Mouse (Mus musculus) liver, embryonic 13.5 days (tissue): ENCODE data around the gene Fam104a. TPM values are rescaled to one million over a fixed set of nuclear protein-coding genes. Genes with fewer than 3 reads are reported as not detected.
A peak's percentile ranks its signal among the peaks of the same experiment; 100 is the strongest.

ENCODE experiments used
- ATAC-seq: fragments of 200-750 bp; cut with Nextera tagmentation; 2 replicates; pipeline ENCODE4 v1.8.0; 2017; ENCODE audit warnings: low read depth, mild to moderate bottlenecking, moderate number of reproducible peaks, moderate library complexity
- DNase-seq: peaks from one replicate; pipeline ENCODE4 v3.0.0; 2022
- H3K27ac ChIP-seq: fragments of 300-500 bp; sonication (generic); 2 replicates; pipeline ENCODE4 v1.5.1; 2015; ENCODE audit warnings: moderate library complexity, mild to moderate bottlenecking, inconsistent platforms
- H3K27me3 ChIP-seq: fragments of 300-500 bp; sonication (generic); 2 replicates; pipeline ENCODE4 v1.6.1; 2015; ENCODE audit warnings: mild to moderate bottlenecking, inconsistent platforms
- H3K36me3 ChIP-seq: fragments of 300-500 bp; sonication (generic); 2 replicates; pipeline ENCODE4 v1.6.1; 2015; ENCODE audit warnings: mild to moderate bottlenecking, inconsistent platforms
- H3K4me1 ChIP-seq: fragments of 300-500 bp; sonication (generic); replicated peaks from 2 replicates; pipeline ENCODE4 v1.6.1; 2015; ENCODE audit warnings: inconsistent platforms
- H3K4me2 ChIP-seq: fragments of 300-500 bp; sonication (generic); 2 replicates; pipeline ENCODE4 v1.6.1; 2015; ENCODE audit warnings: inconsistent platforms, mild to moderate bottlenecking, moderate library complexity
- H3K4me3 ChIP-seq: fragments of 300-500 bp; sonication (generic); replicated peaks from 2 replicates; pipeline ENCODE4 v1.5.1; 2015; ENCODE audit warnings: mild to moderate bottlenecking, inconsistent platforms
- H3K9ac ChIP-seq: fragments of 300-500 bp; sonication (generic); 2 replicates; pipeline ENCODE4 v1.6.1; 2015; ENCODE audit warnings: mild to moderate bottlenecking, inconsistent platforms
- H3K9me3 ChIP-seq: fragments of 300-500 bp; sonication (generic); replicated peaks from 2 replicates; pipeline ENCODE4 v1.6.1; 2016; ENCODE audit warnings: inconsistent platforms
- WGBS: fragments of 180-500 bp; shearing (Covaris S2); methylation state at CpG from one replicate; pipeline ENCODE4 v1.1.7; 2015; ENCODE audit not compliant: insufficient replicate concordance; 5-methylcytosine and 5-hydroxymethylcytosine counted together
- polyA plus RNA-seq: library from polyadenylated mRNA; unstranded; fragments of >200 nt; fragmentation: Nextera tagmentation; extraction: Ambion mirVana; gene quantifications from 2 replicates; pipeline ENCODE4 v1.2.1, GENCODE M21; 2015

The Fam104a gene
- polyA plus RNA-seq, 1 experiment from 2014 or later, result 46.3 TPM

DNA sequence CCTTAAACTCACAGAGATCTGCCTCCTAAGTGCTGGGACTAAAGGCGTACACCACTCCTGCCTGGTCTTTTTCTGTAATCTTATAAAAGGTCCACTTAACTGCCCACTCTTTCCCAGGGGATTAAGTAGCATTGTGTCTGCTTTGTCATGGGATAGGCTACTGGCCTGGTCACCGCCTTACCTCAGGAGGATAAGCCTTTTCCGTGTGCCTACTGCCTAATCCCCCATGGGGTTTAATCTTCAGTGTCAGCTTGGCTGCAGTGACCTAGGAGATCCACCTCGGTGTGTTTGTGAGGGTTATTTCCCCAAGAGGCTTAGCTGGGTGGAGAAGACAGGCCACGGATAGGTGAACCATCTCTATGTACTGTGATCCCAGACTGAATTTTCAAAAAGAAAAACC is 13.6 kb upstream of the Fam104a start:
- Histone ChIP-seq H3K4me2 (no peak overlapping the region), H3K27me3 (no peaks in the 10 kb centered on the region), H3K36me3 (peaks cover 40% of the 10 kb centered on the region), H3K4me3 (no peak overlapping the region), H3K4me1 (0 out of 2 replicates have a peak, but pooled peaks cover 4% of the 10 kb centered on the region), H3K9me3 (no peaks in the 10 kb centered on the region), H3K9ac (no peak overlapping the region), H3K27ac (no peak overlapping the region)
- peak; percentile 3; the same call in 1 of the 2 replicates for ATAC-seq
- whole genome bisulfite sequencing, result 72% methylated on average over 5 of the region's 5 CpGs
- DNase-seq, result no peak

DNA sequence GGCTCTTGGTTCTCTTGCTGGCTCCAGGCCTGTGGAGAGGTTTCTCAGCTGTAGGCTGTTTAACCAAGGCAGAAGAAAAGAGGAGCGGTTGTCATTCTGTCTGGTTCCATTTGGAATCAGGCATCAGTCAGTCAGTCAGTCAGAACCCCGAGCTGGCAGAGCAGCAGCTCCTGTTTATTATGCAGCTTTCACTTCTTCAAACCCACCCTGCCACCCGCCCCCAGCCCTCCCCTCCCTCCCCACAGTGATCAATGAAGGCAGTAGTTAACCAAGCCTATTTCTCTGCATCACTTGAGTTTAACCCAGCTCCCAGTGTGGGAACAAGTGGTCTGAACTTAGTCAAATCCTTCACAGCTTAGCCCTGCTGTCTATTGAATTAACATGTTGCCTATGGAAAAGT is 7.9 kb upstream of the Fam104a start:
- Histone ChIP-seq H3K9me3 (no peaks in the 10 kb centered on the region), H3K4me2 (no peak overlapping the region), H3K27ac (no peak overlapping the region), H3K9ac (no peak overlapping the region), H3K4me1 (peaks cover 27% of the 10 kb centered on the region), H3K27me3 (no peaks in the 10 kb centered on the region), H3K4me3 (no peak overlapping the region), H3K36me3 (peaks cover 85% of the 10 kb centered on the region)
- 66% methylated on average over 3 of the region's 3 CpGs for WGBS
- ATAC-seq, result no peak
- no peak for DNase-seq

DNA sequence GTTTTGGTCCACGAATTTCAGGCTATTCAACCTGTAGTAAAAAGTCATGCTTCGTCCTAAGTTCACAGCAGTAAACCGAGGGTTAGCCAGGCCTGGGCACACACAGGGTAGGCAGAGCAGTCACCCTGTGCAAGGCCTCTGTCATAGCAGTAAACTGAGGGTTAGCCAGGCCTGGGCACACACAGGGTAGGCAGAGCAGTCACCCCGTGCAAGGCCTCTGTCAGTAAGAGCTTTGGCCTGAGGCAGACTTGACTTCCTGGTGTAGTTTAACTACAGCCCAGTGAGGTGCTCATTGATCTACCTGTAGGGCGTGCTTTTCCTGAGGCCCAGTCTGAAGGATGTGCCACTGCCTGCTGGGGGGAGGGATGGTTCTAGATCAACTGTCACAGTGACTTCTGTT is 7.4 kb upstream of the Fam104a start:
- no peak overlapping the region for H3K4me2 ChIP-seq
- WGBS, result 77% methylated on average over 5 of the region's 5 CpGs
- no peak overlapping the region for H3K9ac ChIP-seq
- H3K27me3 ChIP-seq, result no peaks in the 10 kb centered on the region
- peaks cover 32% of the 10 kb centered on the region for H3K4me1 ChIP-seq
- DNase-seq (no peak), ATAC-seq (no peak)
- no peak overlapping the region for H3K4me3 ChIP-seq
- H3K36me3 ChIP-seq, result peaks cover 83% of the 10 kb centered on the region
- no peak overlapping the region for H3K27ac ChIP-seq
- H3K9me3 ChIP-seq, result no peaks in the 10 kb centered on the region

DNA sequence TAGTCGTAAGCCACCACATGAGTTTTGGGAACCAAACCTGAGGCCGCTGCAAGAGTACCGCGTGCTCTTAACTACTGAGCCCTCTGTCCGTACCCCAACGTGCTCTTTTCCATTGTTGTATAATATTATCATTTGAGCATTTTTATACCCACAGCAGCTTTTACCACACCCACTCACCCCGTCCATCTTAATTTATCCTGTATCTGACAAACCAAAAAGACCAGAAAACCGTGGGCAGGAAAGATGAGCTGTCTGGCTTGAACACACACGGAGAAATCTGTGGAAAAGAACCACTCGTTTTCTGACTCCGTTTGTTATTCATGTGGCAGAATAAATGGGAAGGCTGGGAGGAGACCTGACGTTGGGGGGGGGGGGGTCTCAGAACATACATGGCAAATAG is 6.6 kb upstream of the Fam104a start:
- 88% methylated on average over 12 of the region's 12 CpGs for WGBS
- Histone ChIP-seq H3K9me3 (no peaks in the 10 kb centered on the region), H3K4me2 (no peak overlapping the region), H3K4me3 (no peak overlapping the region), H3K27ac (no peak overlapping the region), H3K9ac (no peak overlapping the region), H3K36me3 (peaks cover 77% of the 10 kb centered on the region), H3K27me3 (no peaks in the 10 kb centered on the region), H3K4me1 (peaks cover 38% of the 10 kb centered on the region)
- no peak for DNase-seq
- ATAC-seq, result no peak

DNA sequence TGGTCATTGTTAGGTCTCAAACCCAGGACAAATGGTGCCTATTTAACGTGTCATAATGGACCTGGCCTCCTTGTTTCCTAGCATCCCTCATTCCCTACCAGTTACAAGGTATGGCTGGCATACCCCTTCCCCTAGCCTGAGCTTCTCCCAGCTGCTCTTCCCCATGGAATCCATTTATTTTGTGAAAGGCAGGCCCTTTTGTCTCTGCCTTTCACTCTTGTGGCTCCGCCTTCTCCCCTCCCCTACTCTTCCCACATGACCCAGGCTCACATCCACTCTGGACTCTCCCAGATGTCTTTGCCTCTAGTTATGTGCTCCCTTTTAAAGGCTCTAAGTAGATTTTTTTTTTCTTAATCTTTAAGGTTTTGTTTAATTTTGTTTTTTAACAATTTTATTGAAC is 3.1 kb upstream of the Fam104a start:
- WGBS, result 81% methylated on average over 2 of the region's 2 CpGs
- Histone ChIP-seq H3K4me2 (no peak overlapping the region), H3K27me3 (no peaks in the 10 kb centered on the region), H3K9me3 (no peaks in the 10 kb centered on the region), H3K4me1 (peaks cover 53% of the 10 kb centered on the region), H3K4me3 (no peak overlapping the region), H3K27ac (peak overlapping the region; percentile 9; the same call in 1 of the 2 replicates), H3K36me3 (peaks cover 43% of the 10 kb centered on the region), H3K9ac (no peak overlapping the region)
- DNase-seq (no peak), ATAC-seq (no peak)

DNA sequence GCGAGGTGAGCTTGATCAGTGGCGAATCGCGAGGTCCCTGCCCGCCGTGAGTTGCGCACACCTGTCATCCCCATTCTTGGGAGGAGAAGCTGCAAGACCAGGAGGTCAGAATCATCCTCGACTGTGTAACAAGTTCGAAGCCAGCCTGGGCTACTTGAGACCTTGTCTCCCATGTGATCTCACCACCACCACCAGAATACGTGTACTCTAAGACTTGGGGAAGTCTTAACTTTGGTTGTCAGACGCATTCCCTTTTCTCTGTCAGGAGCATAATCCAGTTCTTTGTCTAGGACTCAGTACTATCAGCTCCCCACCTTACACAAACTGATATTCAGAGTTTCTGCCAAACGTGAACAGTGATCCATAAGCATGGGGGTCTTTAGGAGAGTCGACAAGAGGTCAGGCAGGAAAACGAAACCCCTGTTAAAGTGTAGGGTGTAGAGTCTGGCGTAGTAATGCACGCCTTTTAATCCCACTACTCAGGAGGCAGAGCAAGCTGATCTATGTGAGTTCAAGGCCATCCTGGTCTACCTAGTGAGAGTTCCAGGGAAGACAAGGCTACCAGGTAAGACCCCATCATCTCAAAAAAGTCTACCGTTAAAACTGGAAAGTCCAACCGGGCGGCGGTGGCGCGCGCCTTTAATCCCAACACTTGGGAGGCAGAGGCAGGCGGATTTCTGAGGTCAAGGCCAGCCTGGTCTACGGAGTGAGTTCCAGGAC is 912 bp upstream of the Fam104a start:
- Histone ChIP-seq H3K9me3 (no peaks in the 10 kb centered on the region), H3K27me3 (no peaks in the 10 kb centered on the region), H3K36me3 (peaks cover 26% of the 10 kb centered on the region), H3K4me3 (peak overlapping the region; percentile 98), H3K4me2 (peak overlapping the region; percentile 89), H3K4me1 (peaks cover 61% of the 10 kb centered on the region), H3K9ac (peak overlapping the region; percentile 98), H3K27ac (peak overlapping the region; percentile 99)
- 33% methylated on average over 25 of the region's 25 CpGs for WGBS
- DNase-seq (no peak), ATAC-seq (no peak)

DNA sequence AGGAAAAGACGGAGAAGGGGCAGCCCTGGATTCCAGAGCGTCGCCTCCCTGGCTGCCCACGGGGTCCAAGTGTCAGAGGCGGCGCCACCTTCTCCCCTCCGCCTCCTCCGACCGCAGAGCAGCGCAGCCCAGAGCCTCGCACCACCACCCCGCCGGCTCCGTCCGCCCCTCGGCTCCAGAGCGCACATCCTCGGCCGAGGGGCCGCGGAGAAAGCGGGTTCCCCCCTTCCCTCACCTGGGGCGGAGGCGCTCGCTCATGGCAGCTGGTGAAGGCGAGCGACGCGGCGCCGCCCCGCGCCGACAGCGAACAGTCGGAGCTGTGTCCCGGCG is 363 bp downstream of the Fam104a start:
- no peak for DNase-seq
- H3K9me3 ChIP-seq, result no peaks in the 10 kb centered on the region
- peaks cover 63% of the 10 kb centered on the region for H3K4me1 ChIP-seq
- ATAC-seq, result no peak
- H3K9ac ChIP-seq, result peak overlapping the region; percentile 98
- peaks cover 19% of the 10 kb centered on the region for H3K36me3 ChIP-seq
- H3K4me2 ChIP-seq, result peak overlapping the region; percentile 89
- WGBS, result under 1% methylated on average over 23 of the region's 38 CpGs
- H3K27me3 ChIP-seq, result no peaks in the 10 kb centered on the region
- peak overlapping the region; percentile 98 for H3K4me3 ChIP-seq
- peak overlapping the region; percentile 99 for H3K27ac ChIP-seq

DNA sequence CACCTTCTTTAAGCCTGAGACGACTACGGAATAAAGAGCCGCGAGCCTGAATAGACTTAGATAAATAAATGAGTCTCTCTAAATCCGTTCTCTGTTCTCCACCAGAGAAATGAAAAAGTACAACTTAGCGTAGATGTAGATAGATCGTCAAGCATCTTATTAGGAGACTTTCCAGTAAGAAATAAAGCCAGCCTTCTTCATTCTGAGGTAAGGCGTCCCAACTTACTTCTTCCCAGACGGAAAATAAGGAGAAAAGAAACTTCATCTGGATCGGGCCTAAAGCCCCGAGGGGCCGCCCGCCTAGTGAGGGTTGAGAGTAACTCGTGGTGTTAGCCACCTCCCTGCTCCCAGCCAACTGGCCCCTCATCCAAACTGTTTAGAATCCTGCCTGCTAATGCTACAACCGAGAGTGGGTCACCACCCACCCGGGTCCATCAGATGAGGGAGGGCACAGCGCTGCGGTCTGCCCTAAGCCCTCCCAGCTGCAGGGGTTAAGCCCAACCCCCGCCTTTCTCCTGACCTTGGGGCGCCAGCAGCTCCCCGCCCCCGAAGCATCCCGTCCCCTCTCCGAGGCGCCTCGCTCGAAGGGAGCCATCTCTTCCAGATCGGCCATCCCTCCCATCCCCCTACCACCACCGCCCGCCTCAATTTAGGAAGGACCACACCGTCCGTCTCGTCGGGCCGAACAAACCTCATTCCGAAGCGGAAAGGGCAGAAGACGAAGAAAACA is 893 bp downstream of the Fam104a start:
- H3K4me1 ChIP-seq, result peaks cover 68% of the 10 kb centered on the region
- H3K4me3 ChIP-seq, result peak overlapping the region; percentile 98
- H3K9ac ChIP-seq, result peak overlapping the region; percentile 98
- H3K27me3 ChIP-seq, result no peaks in the 10 kb centered on the region
- ATAC-seq (peak; percentile 74), DNase-seq (peak; percentile 78)
- WGBS, result 4% methylated on average over 38 of the region's 38 CpGs
- peaks cover 19% of the 10 kb centered on the region for H3K36me3 ChIP-seq
- H3K4me2 ChIP-seq, result peak overlapping the region; percentile 89
- no peaks in the 10 kb centered on the region for H3K9me3 ChIP-seq
- peak overlapping the region; percentile 99 for H3K27ac ChIP-seq

DNA sequence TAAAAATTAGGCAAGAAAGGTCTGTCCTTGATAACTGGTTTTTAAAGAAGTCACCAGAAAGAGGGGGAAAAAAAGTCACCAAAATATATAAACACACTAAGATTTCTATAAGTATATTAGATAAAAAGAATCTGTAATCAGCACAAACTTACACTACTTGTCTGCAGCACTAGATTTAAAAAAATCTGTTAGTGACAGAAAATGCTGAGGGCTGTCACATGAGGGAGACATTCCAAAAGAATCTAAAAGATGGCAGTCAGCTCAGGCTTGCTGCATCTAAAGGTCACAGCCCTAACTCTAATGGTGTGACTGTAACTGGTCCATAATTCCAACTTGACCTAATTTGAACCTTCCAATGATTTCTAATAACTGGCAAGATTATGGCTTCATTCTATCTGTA is 2.0 kb downstream of the Fam104a start:
- DNase-seq, result no peak
- Histone ChIP-seq H3K27me3 (no peaks in the 10 kb centered on the region), H3K9me3 (no peaks in the 10 kb centered on the region), H3K4me1 (peaks cover 72% of the 10 kb centered on the region), H3K4me2 (peak overlapping the region; percentile 89), H3K9ac (peak overlapping the region; percentile 98), H3K4me3 (peak overlapping the region; percentile 98), H3K27ac (peak overlapping the region; percentile 99), H3K36me3 (peaks cover 23% of the 10 kb centered on the region)
- no peak for ATAC-seq

DNA sequence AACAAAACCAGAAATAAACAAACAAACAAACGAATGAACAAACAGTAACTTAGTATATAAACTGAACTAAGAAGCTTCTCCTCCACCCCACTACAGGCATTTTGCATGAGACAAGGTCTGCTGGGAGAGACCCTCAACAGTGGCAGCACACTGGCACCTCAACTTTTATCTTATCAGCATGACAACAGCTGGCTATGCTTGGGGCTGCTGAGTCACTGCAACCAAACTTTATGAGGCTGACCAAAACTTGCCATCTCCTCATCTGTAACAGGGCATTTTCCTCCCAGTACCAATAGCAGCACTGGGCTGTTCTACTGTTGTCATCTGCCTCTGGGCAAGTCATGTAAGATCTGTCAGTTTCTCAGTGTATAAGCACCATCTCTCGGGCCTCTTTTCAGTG is 3.0 kb downstream of the Fam104a start:
- peaks cover 63% of the 10 kb centered on the region for H3K4me1 ChIP-seq
- peak overlapping the region; percentile 89 for H3K4me2 ChIP-seq
- H3K27me3 ChIP-seq, result no peaks in the 10 kb centered on the region
- peak overlapping the region; percentile 98 for H3K4me3 ChIP-seq
- peak overlapping the region; percentile 98 for H3K9ac ChIP-seq
- H3K27ac ChIP-seq, result peak overlapping the region; percentile 99
- peaks cover 33% of the 10 kb centered on the region for H3K36me3 ChIP-seq
- H3K9me3 ChIP-seq, result no peaks in the 10 kb centered on the region
- DNase-seq (peak; percentile 82), ATAC-seq (peak; percentile 69)
- 27% methylated on average over 2 of the region's 2 CpGs for WGBS

DNA sequence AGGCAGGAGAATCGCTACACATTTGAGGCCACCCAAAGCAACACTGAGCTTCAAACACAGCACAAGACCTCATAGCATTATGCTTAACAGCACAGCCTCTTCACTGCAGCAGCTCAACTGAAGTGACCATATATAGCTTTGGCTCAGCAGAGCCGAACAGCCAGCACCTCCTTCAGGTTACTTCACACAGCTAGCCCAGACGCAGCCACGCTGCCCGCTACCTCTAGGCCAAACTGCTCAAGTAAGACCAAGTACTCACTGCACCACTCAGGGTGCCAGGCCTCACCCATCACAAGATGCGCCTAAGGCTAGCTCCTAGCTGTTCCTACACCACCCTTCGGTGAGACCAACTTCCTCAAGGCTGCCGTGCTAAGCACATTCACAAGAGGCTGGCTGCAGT is 5.6 kb downstream of the Fam104a start:
- Histone ChIP-seq H3K4me1 (peaks cover 55% of the 10 kb centered on the region), H3K9me3 (no peaks in the 10 kb centered on the region), H3K4me3 (no peak overlapping the region), H3K9ac (peak overlapping the region; percentile 11), H3K4me2 (peak overlapping the region; percentile 0; the same call in 1 of the 2 replicates), H3K27me3 (no peaks in the 10 kb centered on the region), H3K27ac (peak overlapping the region; percentile 21; the same call in 1 of the 2 replicates), H3K36me3 (peaks cover 59% of the 10 kb centered on the region)
- 78% methylated on average over 8 of the region's 8 CpGs for WGBS
- no peak for DNase-seq
- ATAC-seq, result no peak

DNA sequence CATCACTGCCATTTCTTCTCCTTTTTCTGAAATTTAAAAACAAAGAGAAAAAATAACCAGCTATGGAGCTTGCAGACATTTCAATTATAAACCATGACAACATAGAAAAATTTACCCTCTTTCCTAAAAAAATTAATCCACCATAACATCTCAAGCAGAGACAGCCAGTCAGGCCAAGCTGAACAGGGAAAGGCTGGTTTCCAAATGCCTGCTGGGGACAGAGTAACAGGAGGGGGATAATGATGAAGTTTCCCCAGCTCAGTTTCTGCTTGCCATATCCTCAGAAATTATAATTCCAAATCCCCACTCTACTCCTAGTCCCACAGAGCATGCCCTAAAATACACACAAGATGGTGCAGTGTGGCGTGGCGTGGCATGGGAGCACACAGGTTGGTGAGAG is 6.6 kb downstream of the Fam104a start:
- 98% methylated on average over 2 of the region's 2 CpGs for WGBS
- Histone ChIP-seq H3K9ac (no peak overlapping the region), H3K4me3 (no peak overlapping the region), H3K36me3 (peaks cover 69% of the 10 kb centered on the region), H3K27me3 (no peaks in the 10 kb centered on the region), H3K4me1 (peaks cover 58% of the 10 kb centered on the region), H3K27ac (no peak overlapping the region), H3K4me2 (no peak overlapping the region), H3K9me3 (no peaks in the 10 kb centered on the region)
- ATAC-seq, result no peak
- DNase-seq, result no peak
